Mouse (Mus musculus): ENCODE results near the gene Kif22.
"Not testable (repeated sequence)": the region's sequence is repeated elsewhere in the genome, so short reads cannot be mapped to it uniquely, and the experiment has no call there.

Kif22 gene

GRCm38 (mm10) chr7:127041851-127042672, at the start of gene Kif22:
Gene Kif22, minus strand, starts transcription at chr7:127042471.
- peak; percentile 88 for DNase-seq (ENCODE audit: low spot score)

- DNase-seq (ENCODE audit: low spot score) = peak; percentile 47
Observed at GRCm38 (mm10) chr7:127091114-127091896, 49.0 kb upstream of the Kif22 start, which contains the start of gene AI467606. Gene AI467606, plus strand, starts transcription at chr7:127091359.

- no peak for DNase-seq (ENCODE audit: low spot score)
Observed at GRCm38 (mm10) chr7:127090154-127091113, 48.2 kb upstream of the Kif22 start.

GRCm38 (mm10) chr7:127088901-127089845, 46.9 kb upstream of the Kif22 start:
- DNase-seq (ENCODE audit: low spot score) = no peak

- no peak for DNase-seq (ENCODE audit: low spot score)
Observed at GRCm38 (mm10) chr7:127088083-127088482, 45.8 kb upstream of the Kif22 start.

GRCm38 (mm10) chr7:127087278-127088010, 45.2 kb upstream of the Kif22 start, which contains the start of gene Zg16:
Gene Zg16, minus strand, starts transcription at chr7:127087328.
- not testable (repeated sequence) for DNase-seq (ENCODE audit: low spot score)

- DNase-seq (ENCODE audit: low spot score) = not testable (repeated sequence)
Observed at GRCm38 (mm10) chr7:127085751-127086150, 43.5 kb upstream of the Kif22 start.

GRCm38 (mm10) chr7:127084794-127085193, 42.5 kb upstream of the Kif22 start:
- no peak for DNase-seq (ENCODE audit: low spot score)

GRCm38 (mm10) chr7:127083689-127084088, 41.4 kb upstream of the Kif22 start:
- no peak for DNase-seq (ENCODE audit: low spot score)

GRCm38 (mm10) chr7:127082995-127083394, 40.7 kb upstream of the Kif22 start:
- DNase-seq (ENCODE audit: low spot score) = no peak

- DNase-seq (ENCODE audit: low spot score) = no peak
Observed at GRCm38 (mm10) chr7:127082271-127082670, 40.0 kb upstream of the Kif22 start.

GRCm38 (mm10) chr7:127080045-127080444, 37.8 kb upstream of the Kif22 start:
- no peak for DNase-seq (ENCODE audit: low spot score)

GRCm38 (mm10) chr7:127077692-127078091, 35.4 kb upstream of the Kif22 start:
- no peak for DNase-seq (ENCODE audit: low spot score)

GRCm38 (mm10) chr7:127076188-127076587, 33.9 kb upstream of the Kif22 start:
- no peak for DNase-seq (ENCODE audit: low spot score)

- no peak for DNase-seq (ENCODE audit: low spot score)
Observed at GRCm38 (mm10) chr7:127073221-127073620, 30.9 kb upstream of the Kif22 start.

- DNase-seq (ENCODE audit: low spot score) = no peak
Observed at GRCm38 (mm10) chr7:127070871-127071413, 28.7 kb upstream of the Kif22 start.

- DNase-seq (ENCODE audit: low spot score) = no peak
Observed at GRCm38 (mm10) chr7:127066317-127066716, 24.0 kb upstream of the Kif22 start.

- DNase-seq (ENCODE audit: low spot score) = no peak
Observed at GRCm38 (mm10) chr7:127065538-127065937, 23.3 kb upstream of the Kif22 start.

- no peak for DNase-seq (ENCODE audit: low spot score)
Observed at GRCm38 (mm10) chr7:127055026-127055585, 12.8 kb upstream of the Kif22 start.

Data from layer of hippocampus, adult 11-12 months (tissue).